Mouse (Mus musculus) lung, embryonic 16.5 days (tissue): ENCODE measurements at regions not wholly inside any gene's neighbourhood (a gene's known extent, or its start where the extent isn't known, plus 50 kb on each side); places are given as distances from the start of the nearest gene placed in this dataset.

ENCODE experiments used
- ATAC-seq: fragments of 200-750 bp; cut with Nextera tagmentation; 2 replicates; pipeline ENCODE4 v1.8.0; 2017; ENCODE audit warnings: low read depth, mild to moderate bottlenecking, moderate library complexity
- H3K27ac ChIP-seq: fragments of 300-500 bp; sonication (generic); 2 replicates; pipeline ENCODE4 v1.5.1; 2014; ENCODE audit warnings: mild to moderate bottlenecking, control low read depth, low read length
- H3K27me3 ChIP-seq: fragments of 300-500 bp; sonication (generic); 2 replicates; pipeline ENCODE4 v1.6.1; 2014; ENCODE audit warnings: low read depth, low read length, mixed read lengths; ENCODE audit not compliant: control insufficient read depth, insufficient read depth
- H3K36me3 ChIP-seq: fragments of 300-500 bp; sonication (generic); 2 replicates; pipeline ENCODE4 v1.6.1; 2014; ENCODE audit warnings: low read length; ENCODE audit not compliant: control insufficient read depth, insufficient read depth
- H3K4me1 ChIP-seq: fragments of 300-500 bp; sonication (generic); replicated peaks from 2 replicates; pipeline ENCODE4 v1.6.1; 2014; ENCODE audit warnings: low read length, mixed read lengths; ENCODE audit not compliant: control insufficient read depth, insufficient read depth
- H3K4me2 ChIP-seq: fragments of 300-500 bp; sonication (generic); 2 replicates; pipeline ENCODE4 v1.6.1; 2014; ENCODE audit warnings: low read depth, low read length, control low read depth
- H3K4me3 ChIP-seq: fragments of 300-500 bp; sonication (generic); 2 replicates; pipeline ENCODE4 v1.5.1; 2014; ENCODE audit warnings: mild to moderate bottlenecking, low read length, control low read depth
- H3K9ac ChIP-seq: fragments of 300-500 bp; sonication (generic); 2 replicates; pipeline ENCODE4 v1.6.1; 2014; ENCODE audit warnings: low read length, control low read depth
- H3K9me3 ChIP-seq: fragments of 300-500 bp; sonication (generic); 2 replicates; pipeline ENCODE4 v1.6.1; 2016; ENCODE audit warnings: low read length; ENCODE audit not compliant: control insufficient read depth
- WGBS: fragments of 180-500 bp; shearing (Covaris S2); extraction: QIAGEN DNeasy Blood & Tissue Kit; methylation state at CpG from one replicate; pipeline ENCODE4 v1.1.7; 2014; 5-methylcytosine and 5-hydroxymethylcytosine counted together

DNA sequence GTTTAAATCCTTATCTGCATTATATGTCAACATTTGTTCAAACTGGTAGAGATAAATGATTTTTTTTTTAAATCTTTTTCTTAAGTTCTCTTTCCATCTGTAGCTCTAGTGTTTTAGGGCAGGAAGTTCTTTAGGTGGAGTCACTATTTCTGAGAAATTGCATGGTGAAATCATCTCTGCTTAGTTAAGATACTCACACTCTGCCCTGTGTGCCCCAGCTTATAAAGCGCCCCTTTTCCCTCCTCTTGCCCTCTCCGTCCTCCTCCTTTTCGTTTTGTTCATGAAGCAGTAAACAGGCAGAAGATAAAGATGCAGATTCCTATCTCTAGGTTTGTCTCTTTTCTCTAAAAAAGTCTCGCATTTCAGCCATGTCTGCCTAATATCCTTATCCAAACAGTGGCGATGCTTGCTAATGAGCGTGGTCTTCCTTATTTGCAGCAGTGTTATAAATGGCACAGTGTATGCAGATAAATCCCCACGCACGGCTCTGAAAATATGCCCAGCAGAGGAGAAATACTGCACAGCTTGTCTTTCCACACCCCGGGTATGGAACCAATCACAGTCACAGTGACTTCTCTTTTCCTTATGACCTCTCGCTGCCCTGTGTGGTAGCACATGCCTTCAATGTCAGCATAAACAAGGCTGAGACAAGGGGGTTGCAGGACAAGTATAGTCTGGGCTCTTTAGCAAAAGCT, 852.7 kb downstream of the 5730522E02Rik start:
- Histone ChIP-seq H3K27ac (no peak overlapping the region), H3K4me1 (peaks cover 15% of the 10 kb centered on the region), H3K27me3 (no peaks in the 10 kb centered on the region), H3K4me3 (peak overlapping the region; percentile 34), H3K9ac (no peak overlapping the region), H3K9me3 (no peaks in the 10 kb centered on the region), H3K4me2 (peak overlapping the region; percentile 62), H3K36me3 (no peaks in the 10 kb centered on the region)
- ATAC-seq: no peak
- WGBS: 10% methylated on average over 10 of the region's 10 CpGs

DNA sequence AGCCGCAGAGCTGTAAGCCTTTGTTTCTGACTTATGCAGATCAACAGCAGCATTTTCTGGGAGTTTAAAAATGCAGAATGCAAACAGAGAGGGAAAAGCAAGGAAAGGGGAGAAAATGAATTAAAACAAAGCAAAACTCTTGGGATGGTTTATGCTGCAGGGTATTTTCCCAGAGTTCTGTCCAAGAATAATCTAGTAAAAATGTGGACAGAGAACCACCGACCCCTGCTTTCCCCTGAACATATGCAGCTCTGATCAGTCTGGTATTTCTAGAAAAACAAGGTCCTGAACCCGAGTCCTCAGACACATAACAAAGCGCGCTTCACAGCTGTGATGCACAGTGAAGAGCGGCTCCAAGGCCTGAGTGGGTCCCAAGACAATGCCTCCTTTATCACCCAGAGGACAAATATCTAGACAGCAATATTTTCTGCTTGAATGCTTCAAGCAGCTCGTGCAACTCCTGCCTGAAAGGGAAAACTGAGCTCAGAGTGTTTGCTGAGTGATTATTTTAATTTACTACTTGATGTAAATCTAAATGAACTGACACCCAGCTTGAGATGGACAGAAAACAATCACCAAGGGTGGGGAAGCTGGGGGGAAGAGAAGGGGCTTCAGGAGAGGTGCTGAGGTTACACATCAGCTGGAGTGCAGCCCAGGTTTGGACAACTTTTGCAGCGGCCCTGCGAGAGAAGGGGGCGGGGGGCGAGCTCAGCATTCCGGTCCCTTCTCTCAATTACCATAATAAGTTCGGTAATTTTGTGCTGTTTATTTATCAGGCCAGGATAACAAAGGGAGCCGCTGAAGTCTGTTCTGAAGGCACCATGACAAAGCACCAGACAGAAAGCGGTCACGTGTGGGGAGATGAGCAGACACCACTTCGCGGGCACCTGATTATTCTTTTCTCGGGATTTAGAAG, 853.6 kb downstream of the 5730522E02Rik start:
- Histone ChIP-seq H3K27me3 (no peaks in the 10 kb centered on the region), H3K9me3 (no peaks in the 10 kb centered on the region), H3K36me3 (no peaks in the 10 kb centered on the region), H3K4me2 (peak overlapping the region; percentile 62), H3K4me1 (peaks cover 15% of the 10 kb centered on the region), H3K9ac (no peak overlapping the region), H3K27ac (no peak overlapping the region), H3K4me3 (peak overlapping the region; percentile 34)
- WGBS: 9% methylated on average over 19 of the region's 19 CpGs
- ATAC-seq: no peak

DNA sequence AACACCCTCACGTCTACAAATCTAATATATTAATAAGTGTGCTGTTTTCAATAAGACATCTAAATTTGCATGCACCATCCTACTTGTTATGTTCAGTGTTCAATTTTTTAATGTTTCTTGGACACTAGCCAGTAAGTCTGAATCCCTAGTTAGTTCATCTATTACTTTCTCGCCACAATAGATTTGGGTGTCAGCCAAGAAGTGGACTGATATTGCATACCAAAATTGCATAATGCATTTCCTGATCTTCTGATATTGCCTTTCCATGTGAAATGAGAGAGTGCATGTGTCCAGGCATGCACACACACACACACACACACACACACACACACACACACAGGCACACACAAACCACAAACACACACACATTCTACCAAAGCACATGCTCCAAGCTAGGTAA, 874.9 kb downstream of the 5730522E02Rik start:
- no peak for ATAC-seq
- Histone ChIP-seq H3K4me1 (no peaks in the 10 kb centered on the region), H3K9ac (no peak overlapping the region), H3K27ac (no peak overlapping the region), H3K36me3 (no peaks in the 10 kb centered on the region), H3K4me3 (no peak overlapping the region), H3K27me3 (no peaks in the 10 kb centered on the region), H3K9me3 (no peaks in the 10 kb centered on the region), H3K4me2 (no peak overlapping the region)
- 33% methylated on average over 2 of the region's 2 CpGs for WGBS

DNA sequence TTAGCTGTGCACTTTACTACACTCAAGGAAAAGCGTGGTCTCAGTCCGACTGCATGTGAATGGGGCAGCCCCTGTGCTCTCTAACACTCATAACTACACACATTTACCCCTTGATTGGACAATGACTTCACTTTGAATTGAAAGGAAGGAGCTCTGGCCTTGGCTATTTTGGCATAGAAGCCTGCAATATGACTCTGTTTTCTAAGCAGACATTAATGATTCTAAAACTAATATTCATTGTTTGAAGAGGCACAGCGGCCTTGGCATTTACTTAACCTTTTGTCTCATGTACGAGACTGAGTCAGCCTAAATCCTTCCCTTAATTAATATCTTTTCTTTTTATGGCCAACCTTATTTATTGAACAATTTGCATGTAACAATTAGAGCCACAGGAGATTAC, 879.9 kb downstream of the 5730522E02Rik start:
- 69% methylated on average over 4 of the region's 4 CpGs for WGBS
- no peak overlapping the region for H3K9ac ChIP-seq
- H3K4me1 ChIP-seq: no peaks in the 10 kb centered on the region
- no peaks in the 10 kb centered on the region for H3K9me3 ChIP-seq
- no peak for ATAC-seq
- H3K27me3 ChIP-seq: no peaks in the 10 kb centered on the region
- no peak overlapping the region for H3K4me2 ChIP-seq
- no peaks in the 10 kb centered on the region for H3K36me3 ChIP-seq
- H3K4me3 ChIP-seq: no peak overlapping the region
- H3K27ac ChIP-seq: no peak overlapping the region

DNA sequence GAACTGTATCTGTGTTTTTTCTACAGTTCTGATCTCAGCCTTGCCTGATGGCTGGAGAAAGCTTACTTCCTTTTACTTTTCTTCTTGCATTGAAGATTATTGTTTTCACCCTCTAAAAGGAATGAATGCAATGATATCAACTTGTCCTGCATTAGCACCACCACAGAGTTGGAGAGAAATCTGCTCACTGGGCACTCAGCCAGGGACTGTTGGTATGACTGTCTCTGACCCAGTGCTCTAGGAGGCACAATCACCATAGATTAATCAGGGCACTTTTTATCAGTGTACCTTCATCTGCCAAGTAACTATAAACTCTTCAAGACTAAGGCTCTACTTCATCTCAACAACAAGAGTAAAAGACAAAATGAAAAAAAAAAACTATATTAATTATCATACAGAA, 888.1 kb downstream of the 5730522E02Rik start:
- no peak overlapping the region for H3K4me2 ChIP-seq
- no peaks in the 10 kb centered on the region for H3K36me3 ChIP-seq
- no peaks in the 10 kb centered on the region for H3K4me1 ChIP-seq
- no peak overlapping the region for H3K27ac ChIP-seq
- no peak overlapping the region for H3K9ac ChIP-seq
- H3K27me3 ChIP-seq: no peaks in the 10 kb centered on the region
- no peaks in the 10 kb centered on the region for H3K9me3 ChIP-seq
- H3K4me3 ChIP-seq: no peak overlapping the region
- ATAC-seq: no peak

DNA sequence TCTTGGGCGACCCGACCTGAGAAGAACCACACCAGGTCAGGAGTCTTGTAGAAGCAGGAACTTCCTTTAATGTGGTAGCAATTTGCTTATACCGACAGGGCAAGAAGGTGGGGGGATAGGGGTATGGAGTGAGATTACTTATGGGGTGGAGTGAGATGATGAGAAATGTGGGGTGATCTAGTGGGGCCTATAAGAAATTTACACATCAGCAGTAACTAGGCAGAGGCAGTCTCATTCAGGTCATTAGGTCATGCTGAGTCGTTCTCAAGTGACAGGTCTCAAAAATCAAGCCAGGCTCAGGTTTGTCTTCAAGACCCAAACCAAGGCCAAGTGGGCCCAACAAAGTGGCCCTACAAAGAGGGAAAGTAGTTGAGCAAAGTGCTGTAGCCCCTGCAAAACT, 889.1 kb downstream of the 5730522E02Rik start:
- Histone ChIP-seq H3K4me2 (no peak overlapping the region), H3K9me3 (no peaks in the 10 kb centered on the region), H3K27me3 (no peaks in the 10 kb centered on the region), H3K4me3 (no peak overlapping the region), H3K27ac (no peak overlapping the region), H3K36me3 (no peaks in the 10 kb centered on the region), H3K4me1 (no peaks in the 10 kb centered on the region), H3K9ac (no peak overlapping the region)
- WGBS: 84% methylated on average over 4 of the region's 4 CpGs
- ATAC-seq: no peak

DNA sequence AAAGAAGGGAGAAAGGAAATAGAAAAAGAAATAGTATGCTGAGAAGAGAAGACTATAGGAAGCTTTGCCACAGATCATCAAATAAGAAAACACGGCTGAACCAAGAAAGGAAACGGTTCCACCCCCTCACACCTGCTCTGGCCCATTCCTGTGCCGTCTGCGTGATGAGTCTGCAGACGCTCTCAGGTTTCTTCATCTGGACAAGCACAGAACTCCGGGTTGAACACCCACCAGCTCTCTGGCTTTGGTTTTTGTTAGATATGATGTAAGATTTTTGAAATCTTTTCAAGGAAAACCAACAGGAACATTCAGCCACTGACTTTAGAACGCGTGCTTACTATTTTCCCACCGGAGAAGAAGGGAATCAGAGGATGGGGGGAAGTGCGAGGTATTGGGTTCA, 895.9 kb downstream of the 5730522E02Rik start:
- Histone ChIP-seq H3K9ac (no peak overlapping the region), H3K27me3 (no peaks in the 10 kb centered on the region), H3K4me3 (no peak overlapping the region), H3K9me3 (no peaks in the 10 kb centered on the region), H3K4me1 (no peaks in the 10 kb centered on the region), H3K36me3 (no peaks in the 10 kb centered on the region), H3K4me2 (no peak overlapping the region), H3K27ac (no peak overlapping the region)
- no peak for ATAC-seq
- 62% methylated on average over 10 of the region's 10 CpGs for WGBS

DNA sequence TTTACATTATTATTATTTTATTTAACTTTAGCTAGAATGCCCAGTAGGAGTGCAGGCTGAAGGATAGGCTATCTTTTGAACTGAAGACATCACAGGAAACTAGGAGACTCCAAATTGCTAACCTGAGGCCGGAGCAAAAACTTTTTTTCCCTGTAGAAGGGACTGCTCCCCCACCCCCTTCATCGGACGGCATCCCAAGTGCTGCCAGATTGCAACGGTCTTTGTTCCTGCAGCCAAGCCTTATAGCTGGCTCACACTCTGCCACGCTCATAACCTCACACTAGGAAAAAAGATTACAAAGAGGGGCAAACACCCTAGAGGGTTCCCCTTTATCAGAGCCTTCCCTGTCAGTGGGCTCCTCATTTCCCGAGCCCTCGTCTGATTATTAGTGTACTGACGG, 896.7 kb downstream of the 5730522E02Rik start:
- H3K4me1 ChIP-seq: no peaks in the 10 kb centered on the region
- no peak overlapping the region for H3K4me2 ChIP-seq
- H3K9ac ChIP-seq: no peak overlapping the region
- no peak overlapping the region for H3K27ac ChIP-seq
- no peak for ATAC-seq
- no peak overlapping the region for H3K4me3 ChIP-seq
- 31% methylated on average over 8 of the region's 8 CpGs for WGBS
- no peaks in the 10 kb centered on the region for H3K36me3 ChIP-seq
- no peaks in the 10 kb centered on the region for H3K27me3 ChIP-seq
- no peaks in the 10 kb centered on the region for H3K9me3 ChIP-seq

DNA sequence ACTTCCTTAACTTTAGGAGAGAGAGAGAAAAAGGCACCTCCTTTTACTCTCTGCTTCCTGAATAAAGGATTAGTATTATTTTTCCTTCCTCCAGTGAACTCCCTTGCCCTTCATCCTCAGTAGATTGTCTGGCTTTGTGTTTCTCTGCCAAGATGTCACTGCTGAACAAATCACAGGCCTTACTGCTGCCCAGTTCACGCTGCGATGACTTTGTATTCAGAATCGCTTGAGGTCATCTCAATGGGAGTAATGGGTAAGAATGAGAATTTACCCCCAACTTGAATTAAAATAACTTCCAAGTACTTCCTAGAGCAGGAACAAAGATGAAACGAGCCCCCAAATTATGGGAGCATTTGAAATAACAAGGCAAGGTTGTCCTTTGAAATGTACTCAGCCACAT, 897.3 kb downstream of the 5730522E02Rik start:
- H3K4me2 ChIP-seq: no peak overlapping the region
- 59% methylated on average over 4 of the region's 4 CpGs for WGBS
- ATAC-seq: no peak
- H3K9ac ChIP-seq: no peak overlapping the region
- no peaks in the 10 kb centered on the region for H3K9me3 ChIP-seq
- H3K27me3 ChIP-seq: no peaks in the 10 kb centered on the region
- H3K27ac ChIP-seq: no peak overlapping the region
- no peaks in the 10 kb centered on the region for H3K4me1 ChIP-seq
- no peak overlapping the region for H3K4me3 ChIP-seq
- H3K36me3 ChIP-seq: no peaks in the 10 kb centered on the region
